Mouse (Mus musculus) limb, embryonic 12.5 days (tissue): ENCODE measurements around the gene Bcl2l15. TPM values are rescaled to one million over a fixed set of nuclear protein-coding genes. Genes with fewer than 3 reads are reported as not detected.
"Not testable (repeated sequence)": the region's sequence is repeated elsewhere in the genome, so short reads cannot be mapped to it uniquely, and the experiment has no call there.

Experiments
- ATAC-seq: fragments of 200-750 bp; cut with Nextera tagmentation; 2 replicates; pipeline ENCODE4 v1.8.0; 2017; ENCODE audit warnings: low read depth, moderate TSS enrichment; ENCODE audit not compliant: insufficient number of reproducible peaks, insufficient read depth, low FRiP score, low TSS enrichment
- H3K27ac ChIP-seq: fragments of 300-500 bp; sonication (generic); 2 replicates; pipeline ENCODE4 v1.5.1; 2016; ENCODE audit warnings: mild to moderate bottlenecking, moderate library complexity
- H3K27me3 ChIP-seq: fragments of 300-500 bp; sonication (generic); 2 replicates; pipeline ENCODE4 v1.6.1; 2016; ENCODE audit warnings: mild to moderate bottlenecking, moderate library complexity
- H3K36me3 ChIP-seq: fragments of 300-500 bp; sonication (generic); 2 replicates; pipeline ENCODE4 v1.6.1; 2016; ENCODE audit warnings: mild to moderate bottlenecking, moderate library complexity
- H3K4me1 ChIP-seq: fragments of 300-500 bp; sonication (generic); replicated peaks from 2 replicates; pipeline ENCODE4 v1.6.1; 2016
- H3K4me2 ChIP-seq: fragments of 300-500 bp; sonication (generic); 2 replicates; pipeline ENCODE4 v1.6.1; 2016; ENCODE audit warnings: mild to moderate bottlenecking, moderate library complexity
- H3K4me3 ChIP-seq: fragments of 300-500 bp; sonication (generic); replicated peaks from 2 replicates; pipeline ENCODE4 v1.5.1; 2016; ENCODE audit warnings: mild to moderate bottlenecking
- H3K9ac ChIP-seq: fragments of 300-500 bp; sonication (generic); replicated peaks from 2 replicates; pipeline ENCODE4 v1.6.1; 2016; ENCODE audit warnings: mild to moderate bottlenecking, moderate library complexity
- H3K9me3 ChIP-seq: fragments of 300-500 bp; sonication (generic); 2 replicates; pipeline ENCODE4 v1.6.1; 2016; ENCODE audit warnings: mild to moderate bottlenecking, moderate library complexity
- WGBS: fragments of 180-500 bp; shearing (Covaris S2); methylation state at CpG from one replicate; pipeline ENCODE4 v1.1.7; 2016; 5-methylcytosine and 5-hydroxymethylcytosine counted together
- polyA plus RNA-seq: library from polyadenylated mRNA; unstranded; fragments of >200 nt; fragmentation: Nextera tagmentation; extraction: Ambion mirVana; gene quantifications from 2 replicates; pipeline ENCODE4 v1.2.1, GENCODE M21; 2016

The Bcl2l15 gene
- polyA plus RNA-seq, 1 experiment from 2014 or later: not detected

GRCm38 (mm10) chr3:103801631-103802531 is 30.5 kb upstream of the Bcl2l15 start:
- no peaks in the 10 kb centered on the region for H3K27me3 ChIP-seq
- H3K4me2 ChIP-seq: no peak overlapping the region
- H3K4me3 ChIP-seq: no peak overlapping the region
- no peak overlapping the region for H3K9ac ChIP-seq
- H3K9me3 ChIP-seq: no peaks in the 10 kb centered on the region
- H3K36me3 ChIP-seq: peaks cover 51% of the 10 kb centered on the region
- H3K27ac ChIP-seq: peak overlapping the region; percentile 1; the same call in 1 of the 2 replicates
- 82% methylated on average over 10 of the region's 10 CpGs for WGBS
- H3K4me1 ChIP-seq: no peaks in the 10 kb centered on the region
- no peak for ATAC-seq

GRCm38 (mm10) chr3:103802861-103803260 is 29.5 kb upstream of the Bcl2l15 start:
- peaks cover 2% of the 10 kb centered on the region for H3K4me1 ChIP-seq
- WGBS: 88% methylated on average over 8 of the region's 8 CpGs

GRCm38 (mm10) chr3:103805671-103806070 is 26.7 kb upstream of the Bcl2l15 start:
- Histone ChIP-seq H3K4me2 (no peak overlapping the region), H3K27me3 (no peaks in the 10 kb centered on the region), H3K9me3 (no peaks in the 10 kb centered on the region), H3K27ac (no peak overlapping the region), H3K9ac (no peak overlapping the region), H3K36me3 (peaks cover 55% of the 10 kb centered on the region), H3K4me1 (peaks cover 15% of the 10 kb centered on the region), H3K4me3 (no peak overlapping the region)
- 91% methylated on average over 1 of the region's 1 CpGs for WGBS
- no peak for ATAC-seq

More at GRCm38 (mm10) chr3:103802861-103803260, 29.5 kb upstream of the Bcl2l15 start:
- Histone ChIP-seq H3K27ac (no peak overlapping the region), H3K4me3 (no peak overlapping the region), H3K36me3 (peaks cover 56% of the 10 kb centered on the region), H3K27me3 (no peaks in the 10 kb centered on the region), H3K4me2 (no peak overlapping the region), H3K9me3 (no peaks in the 10 kb centered on the region), H3K9ac (no peak overlapping the region)
- ATAC-seq: no peak

- Histone ChIP-seq H3K9ac (peak within 1 kb of the TSS; percentile 88), H3K9me3 (no peaks in the 10 kb centered on the region), H3K27ac (peak within 1 kb of the TSS; percentile 87), H3K4me1 (peaks cover 15% of the 10 kb centered on the region), H3K27me3 (no peaks in the 10 kb centered on the region), H3K36me3 (peaks cover 43% of the 10 kb centered on the region), H3K4me3 (peak within 1 kb of the TSS; percentile 80), H3K4me2 (peak within 1 kb of the TSS; percentile 78)
- ATAC-seq: peak; percentile 96
- under 1% methylated on average over 63 of the region's 70 CpGs for WGBS
These were observed 23.3 kb upstream of the Bcl2l15 start, which contains the start of the genes Dclre1b, Ap4b1 and Gm43064 for GRCm38 (mm10) chr3:103808891-103809798. Gene Dclre1b, minus strand, starts transcription at chr3:103809444. Gene Ap4b1, plus strand, starts transcription at chr3:103809520. Gene Gm43064, plus strand, starts transcription at chr3:103809573.

GRCm38 (mm10) chr3:103809799-103810150 is 22.6 kb upstream of the Bcl2l15 start:
- H3K27ac ChIP-seq: peak overlapping the region; percentile 87
- H3K9ac ChIP-seq: peak overlapping the region; percentile 88
- peaks cover 43% of the 10 kb centered on the region for H3K36me3 ChIP-seq
- H3K9me3 ChIP-seq: no peaks in the 10 kb centered on the region
- peak overlapping the region; percentile 78 for H3K4me2 ChIP-seq
- 2% methylated on average over 14 of the region's 14 CpGs for WGBS
- H3K27me3 ChIP-seq: no peaks in the 10 kb centered on the region
- ATAC-seq: peak; percentile 60
- peaks cover 15% of the 10 kb centered on the region for H3K4me1 ChIP-seq
- peak overlapping the region; percentile 80 for H3K4me3 ChIP-seq

GRCm38 (mm10) chr3:103810967-103811366 is 21.4 kb upstream of the Bcl2l15 start:
- Histone ChIP-seq H3K4me1 (peaks cover 15% of the 10 kb centered on the region), H3K9me3 (no peaks in the 10 kb centered on the region), H3K9ac (no peak overlapping the region), H3K27ac (no peak overlapping the region), H3K27me3 (no peaks in the 10 kb centered on the region), H3K36me3 (peaks cover 47% of the 10 kb centered on the region), H3K4me2 (no peak overlapping the region), H3K4me3 (no peak overlapping the region)
- 91% methylated on average over 6 of the region's 6 CpGs for WGBS
- ATAC-seq: no peak

- Histone ChIP-seq H3K36me3 (peaks cover 11% of the 10 kb centered on the region), H3K9ac (no peak overlapping the region), H3K4me3 (no peak overlapping the region), H3K27me3 (no peaks in the 10 kb centered on the region), H3K27ac (no peak overlapping the region), H3K9me3 (no peaks in the 10 kb centered on the region), H3K4me1 (no peaks in the 10 kb centered on the region), H3K4me2 (no peak overlapping the region)
- ATAC-seq: no peak
These were observed 4.9 kb upstream of the Bcl2l15 start for GRCm38 (mm10) chr3:103827548-103827947.

GRCm38 (mm10) chr3:103829036-103829435 is 3.4 kb upstream of the Bcl2l15 start:
- Histone ChIP-seq H3K27me3 (no peaks in the 10 kb centered on the region), H3K27ac (no peak overlapping the region), H3K9ac (no peak overlapping the region), H3K4me3 (no peak overlapping the region), H3K9me3 (no peaks in the 10 kb centered on the region), H3K4me1 (no peaks in the 10 kb centered on the region), H3K36me3 (no peaks in the 10 kb centered on the region), H3K4me2 (no peak overlapping the region)
- no peak for ATAC-seq
- WGBS: 86% methylated on average over 3 of the region's 3 CpGs

GRCm38 (mm10) chr3:103830681-103831080 is 1.7 kb upstream of the Bcl2l15 start:
- H3K9ac ChIP-seq, H3K4me3 ChIP-seq, H3K27ac ChIP-seq, H3K27me3 ChIP-seq, H3K4me1 ChIP-seq, H3K36me3 ChIP-seq, H3K9me3 ChIP-seq, H3K4me2 ChIP-seq, ATAC-seq: not testable (repeated sequence)
- 68% methylated on average over 1 of the region's 1 CpGs for WGBS

GRCm38 (mm10) chr3:103831146-103831545 is 1.3 kb upstream of the Bcl2l15 start:
- Histone ChIP-seq H3K4me3 (no peak overlapping the region), H3K27me3 (no peaks in the 10 kb centered on the region), H3K4me1 (no peaks in the 10 kb centered on the region), H3K36me3 (no peaks in the 10 kb centered on the region), H3K4me2 (no peak overlapping the region), H3K27ac (no peak overlapping the region), H3K9ac (no peak overlapping the region), H3K9me3 (no peaks in the 10 kb centered on the region)
- 87% methylated on average over 7 of the region's 7 CpGs for WGBS
- ATAC-seq: no peak

GRCm38 (mm10) chr3:103834001-103834400 is 1.6 kb downstream of the Bcl2l15 start:
- no peak for ATAC-seq
- H3K27ac ChIP-seq: no peak overlapping the region
- H3K4me1 ChIP-seq: no peaks in the 10 kb centered on the region
- no peaks in the 10 kb centered on the region for H3K9me3 ChIP-seq
- no peak overlapping the region for H3K4me2 ChIP-seq
- H3K36me3 ChIP-seq: no peaks in the 10 kb centered on the region
- no peak overlapping the region for H3K4me3 ChIP-seq
- no peaks in the 10 kb centered on the region for H3K27me3 ChIP-seq
- H3K9ac ChIP-seq: no peak overlapping the region
- WGBS: 86% methylated on average over 2 of the region's 2 CpGs
